Mouse (Mus musculus): ENCODE results near the gene Gabrb3. TPM values are rescaled to one million over a fixed set of nuclear protein-coding genes. Genes with fewer than 3 reads are reported as not detected.
A peak's percentile ranks its signal among the peaks of the same experiment; 100 is the strongest.
"Not testable (repeated sequence)": the region's sequence is repeated elsewhere in the genome, so short reads cannot be mapped to it uniquely, and the experiment has no call there.

Gabrb3 gene
- polyA plus RNA-seq, 1 experiment from 2014 or later, result 0.58 TPM

- 67% methylated on average over 7 of the region's 7 CpGs for WGBS
- Histone ChIP-seq H3K36me3 (ENCODE audit: control insufficient read depth, insufficient read depth) (no peaks in the 10 kb centered on the region), H3K9me3 (replicated peaks; ENCODE audit: control insufficient read depth, low read length) (no peaks in the 10 kb centered on the region), H3K27me3 (ENCODE audit: control insufficient read depth, insufficient read depth, low read length) (no peaks in the 10 kb centered on the region), H3K4me2 (ENCODE audit: low read depth, low read length) (no peak overlapping the region), H3K4me3 (ENCODE audit: low read length) (no peak overlapping the region), H3K27ac (ENCODE audit: low read length) (no peak overlapping the region), H3K9ac (ENCODE audit: low read length) (no peak overlapping the region), H3K4me1 (ENCODE audit: control insufficient read depth, insufficient read depth, low read length) (peaks cover 16% of the 10 kb centered on the region)
- ATAC-seq (replicated peaks; ENCODE audit: extremely low read depth, insufficient read depth, low FRiP score), result 0 out of 2 replicates have a peak, but pooled peaks have one; percentile 32
These were observed 287.7 kb downstream of the Gabrb3 start for GRCm38 (mm10) chr7:57706976-57707740.

- H3K27ac ChIP-seq (ENCODE audit: low read length), result no peak overlapping the region
- H3K9ac ChIP-seq (ENCODE audit: low read length), result no peak overlapping the region
- H3K4me3 ChIP-seq (ENCODE audit: low read length), result no peak overlapping the region
- H3K27me3 ChIP-seq (ENCODE audit: control insufficient read depth, insufficient read depth, low read length), result no peaks in the 10 kb centered on the region
- no peak overlapping the region for H3K4me2 ChIP-seq (ENCODE audit: low read depth, low read length)
- peaks cover 7% of the 10 kb centered on the region for H3K4me1 ChIP-seq (ENCODE audit: control insufficient read depth, insufficient read depth, low read length)
- H3K36me3 ChIP-seq (ENCODE audit: control insufficient read depth, insufficient read depth), result no peaks in the 10 kb centered on the region
- ATAC-seq (replicated peaks; ENCODE audit: extremely low read depth, insufficient read depth, low FRiP score), result no peak
- no peaks in the 10 kb centered on the region for H3K9me3 ChIP-seq (replicated peaks; ENCODE audit: control insufficient read depth, low read length)
These were observed 292.2 kb downstream of the Gabrb3 start for GRCm38 (mm10) chr7:57711709-57712108.

- whole genome bisulfite sequencing, result 70% methylated on average over 2 of the region's 2 CpGs
- no peak overlapping the region for H3K9ac ChIP-seq (ENCODE audit: low read length)
- no peak overlapping the region for H3K27ac ChIP-seq (ENCODE audit: low read length)
These were observed 327.3 kb downstream of the Gabrb3 start for GRCm38 (mm10) chr7:57746836-57747235.

GRCm38 (mm10) chr7:57760466-57760865 lies 341.0 kb downstream of the Gabrb3 start:
- ATAC-seq (replicated peaks; ENCODE audit: extremely low read depth, insufficient read depth, low FRiP score), result no peak

More at GRCm38 (mm10) chr7:57746836-57747235, 327.3 kb downstream of the Gabrb3 start:
- Histone ChIP-seq H3K4me1 (ENCODE audit: control insufficient read depth, insufficient read depth, low read length) (no peaks in the 10 kb centered on the region), H3K27me3 (ENCODE audit: control insufficient read depth, insufficient read depth, low read length) (no peaks in the 10 kb centered on the region), H3K9me3 (replicated peaks; ENCODE audit: control insufficient read depth, low read length) (no peaks in the 10 kb centered on the region), H3K4me2 (ENCODE audit: low read depth, low read length) (no peak overlapping the region), H3K36me3 (ENCODE audit: control insufficient read depth, insufficient read depth) (no peaks in the 10 kb centered on the region), H3K4me3 (ENCODE audit: low read length) (no peak overlapping the region)
- no peak for ATAC-seq (replicated peaks; ENCODE audit: extremely low read depth, insufficient read depth, low FRiP score)

GRCm38 (mm10) chr7:57778754-57779153 lies 359.3 kb downstream of the Gabrb3 start:
- no peak for ATAC-seq (replicated peaks; ENCODE audit: extremely low read depth, insufficient read depth, low FRiP score)
- no peaks in the 10 kb centered on the region for H3K36me3 ChIP-seq (ENCODE audit: control insufficient read depth, insufficient read depth)
- no peak overlapping the region for H3K9ac ChIP-seq (ENCODE audit: low read length)
- no peak overlapping the region for H3K27ac ChIP-seq (ENCODE audit: low read length)
- no peaks in the 10 kb centered on the region for H3K27me3 ChIP-seq (ENCODE audit: control insufficient read depth, insufficient read depth, low read length)
- no peaks in the 10 kb centered on the region for H3K4me1 ChIP-seq (ENCODE audit: control insufficient read depth, insufficient read depth, low read length)
- H3K9me3 ChIP-seq (replicated peaks; ENCODE audit: control insufficient read depth, low read length), result no peaks in the 10 kb centered on the region
- no peak overlapping the region for H3K4me3 ChIP-seq (ENCODE audit: low read length)
- WGBS, result 51% methylated on average over 5 of the region's 5 CpGs
- no peak overlapping the region for H3K4me2 ChIP-seq (ENCODE audit: low read depth, low read length)

More at GRCm38 (mm10) chr7:57760466-57760865, 341.0 kb downstream of the Gabrb3 start:
- no peaks in the 10 kb centered on the region for H3K27me3 ChIP-seq (ENCODE audit: control insufficient read depth, insufficient read depth, low read length)
- H3K4me1 ChIP-seq (ENCODE audit: control insufficient read depth, insufficient read depth, low read length), result no peaks in the 10 kb centered on the region
- H3K27ac ChIP-seq (ENCODE audit: low read length), result no peak overlapping the region
- no peaks in the 10 kb centered on the region for H3K9me3 ChIP-seq (replicated peaks; ENCODE audit: control insufficient read depth, low read length)
- H3K4me3 ChIP-seq (ENCODE audit: low read length), result no peak overlapping the region
- H3K4me2 ChIP-seq (ENCODE audit: low read depth, low read length), result no peak overlapping the region
- H3K36me3 ChIP-seq (ENCODE audit: control insufficient read depth, insufficient read depth), result no peaks in the 10 kb centered on the region
- 86% methylated on average over 5 of the region's 5 CpGs for WGBS
- H3K9ac ChIP-seq (ENCODE audit: low read length), result no peak overlapping the region

GRCm38 (mm10) chr7:57786102-57786501 lies 366.6 kb downstream of the Gabrb3 start:
- not testable (repeated sequence) for H3K27me3 ChIP-seq (ENCODE audit: control insufficient read depth, insufficient read depth, low read length); H3K9ac ChIP-seq (ENCODE audit: low read length); H3K36me3 ChIP-seq (ENCODE audit: control insufficient read depth, insufficient read depth); H3K4me3 ChIP-seq (ENCODE audit: low read length); H3K27ac ChIP-seq (ENCODE audit: low read length); H3K4me2 ChIP-seq (ENCODE audit: low read depth, low read length); ATAC-seq (replicated peaks; ENCODE audit: extremely low read depth, insufficient read depth, low FRiP score); H3K4me1 ChIP-seq (ENCODE audit: control insufficient read depth, insufficient read depth, low read length); H3K9me3 ChIP-seq (replicated peaks; ENCODE audit: control insufficient read depth, low read length)
- 59% methylated on average over 2 of the region's 2 CpGs for WGBS

GRCm38 (mm10) chr7:57787520-57787919 lies 368.0 kb downstream of the Gabrb3 start:
- Histone ChIP-seq H3K4me1 (ENCODE audit: control insufficient read depth, insufficient read depth, low read length) (no peaks in the 10 kb centered on the region), H3K27ac (ENCODE audit: low read length) (no peak overlapping the region), H3K4me2 (ENCODE audit: low read depth, low read length) (no peak overlapping the region), H3K36me3 (ENCODE audit: control insufficient read depth, insufficient read depth) (no peaks in the 10 kb centered on the region), H3K27me3 (ENCODE audit: control insufficient read depth, insufficient read depth, low read length) (no peaks in the 10 kb centered on the region), H3K4me3 (ENCODE audit: low read length) (no peak overlapping the region), H3K9ac (ENCODE audit: low read length) (no peak overlapping the region), H3K9me3 (replicated peaks; ENCODE audit: control insufficient read depth, low read length) (no peaks in the 10 kb centered on the region)
- ATAC-seq (replicated peaks; ENCODE audit: extremely low read depth, insufficient read depth, low FRiP score), result no peak
- 42% methylated on average over 2 of the region's 2 CpGs for WGBS

- Histone ChIP-seq H3K9me3 (replicated peaks; ENCODE audit: control insufficient read depth, low read length) (no peaks in the 10 kb centered on the region), H3K4me1 (ENCODE audit: control insufficient read depth, insufficient read depth, low read length) (no peaks in the 10 kb centered on the region), H3K27me3 (ENCODE audit: control insufficient read depth, insufficient read depth, low read length) (no peaks in the 10 kb centered on the region), H3K4me2 (ENCODE audit: low read depth, low read length) (no peak overlapping the region), H3K9ac (ENCODE audit: low read length) (no peak overlapping the region), H3K4me3 (ENCODE audit: low read length) (no peak overlapping the region), H3K36me3 (ENCODE audit: control insufficient read depth, insufficient read depth) (no peaks in the 10 kb centered on the region), H3K27ac (ENCODE audit: low read length) (no peak overlapping the region)
- WGBS, result 65% methylated on average over 1 of the region's 1 CpGs
- ATAC-seq (replicated peaks; ENCODE audit: extremely low read depth, insufficient read depth, low FRiP score), result no peak
These were observed 383.8 kb downstream of the Gabrb3 start for GRCm38 (mm10) chr7:57803266-57803665.

- no peaks in the 10 kb centered on the region for H3K27me3 ChIP-seq (ENCODE audit: control insufficient read depth, insufficient read depth, low read length)
- no peaks in the 10 kb centered on the region for H3K4me1 ChIP-seq (ENCODE audit: control insufficient read depth, insufficient read depth, low read length)
- H3K36me3 ChIP-seq (ENCODE audit: control insufficient read depth, insufficient read depth), result no peaks in the 10 kb centered on the region
- H3K4me2 ChIP-seq (ENCODE audit: low read depth, low read length), result no peak overlapping the region
- no peak overlapping the region for H3K9ac ChIP-seq (ENCODE audit: low read length)
- no peak for ATAC-seq (replicated peaks; ENCODE audit: extremely low read depth, insufficient read depth, low FRiP score)
- 73% methylated on average over 1 of the region's 1 CpGs for WGBS
- H3K9me3 ChIP-seq (replicated peaks; ENCODE audit: control insufficient read depth, low read length), result no peaks in the 10 kb centered on the region
- no peak overlapping the region for H3K4me3 ChIP-seq (ENCODE audit: low read length)
- no peak overlapping the region for H3K27ac ChIP-seq (ENCODE audit: low read length)
These were observed 394.2 kb downstream of the Gabrb3 start for GRCm38 (mm10) chr7:57813716-57814115.
